In the genomic region with DNA sequence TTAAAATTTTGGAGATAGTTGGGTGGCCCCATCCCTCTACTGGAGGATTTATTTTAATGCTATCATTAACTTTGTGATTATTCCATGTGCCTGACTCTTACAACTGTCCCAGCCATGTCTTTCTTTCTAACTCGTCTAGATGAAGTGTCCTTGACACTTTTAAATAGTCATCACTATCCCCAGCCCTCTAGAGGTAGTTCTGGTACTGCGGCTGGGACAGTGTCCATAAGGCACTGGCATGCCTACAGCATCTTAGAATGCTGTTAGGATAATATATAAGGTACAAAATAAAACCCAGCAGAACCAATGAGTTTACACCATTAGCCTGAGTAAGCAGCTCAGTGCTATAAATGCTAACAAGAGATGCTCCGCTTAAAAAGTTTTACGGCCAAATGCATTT, we compare ENCODE assay signal across 20 mouse cellular contexts.
DNase-seq lines count a peak whose midpoint lies in the region; ATAC-seq and TF ChIP-seq lines count a peak whose summit lies in the region.
"Had no signal": no experiment of that assay in that cellular context is flagged by ENCODE, and none has a peak within 500 bp of the region (broad histone marks: within the 10 kb centered on the region; RNA-seq: fewer than 3 reads in every experiment).

No protein-coding gene starts in this region.

- no peaks in the 10 kb centered on the region for H3K4me1 ChIP-seq in kidney, postnatal 0 days (replicated peaks; ENCODE audit: insufficient read depth, low read length)
- H3K4me1 ChIP-seq in kidney, embryonic 14.5 days (ENCODE audit: control insufficient read depth, insufficient read depth, low read length) = no peaks in the 10 kb centered on the region
- no peaks in the 10 kb centered on the region for H3K4me1 ChIP-seq in lung, embryonic 14.5 days (ENCODE audit: insufficient read depth)
- no peaks in the 10 kb centered on the region for H3K4me1 ChIP-seq in lung, adult 2 months (ENCODE audit: control insufficient read depth, insufficient read depth, low read length)
- no peaks in the 10 kb centered on the region for H3K4me1 ChIP-seq in ES-E14 (ENCODE audit: control insufficient read depth in 2 of 2, insufficient read depth in 2 of 2, low read length in 2 of 2, poor library complexity in 1 of 2)
- H3K4me1 ChIP-seq: embryonic facial prominence, embryonic 15.5 days; forebrain, embryonic 10.5 days; kidney, embryonic 15.5 days; limb, embryonic 12.5 days; liver, embryonic 13.5 days; neural tube, embryonic 13.5 days had no signal

- H3K9me3 ChIP-seq in kidney, postnatal 0 days (replicated peaks; ENCODE audit: low read length) = 0 out of 2 replicates have a peak, but pooled peaks cover 4% of the 10 kb centered on the region
- H3K9me3 ChIP-seq in kidney, embryonic 14.5 days (ENCODE audit: control insufficient read depth, low read length) = no peaks in the 10 kb centered on the region
- no peaks in the 10 kb centered on the region for H3K9me3 ChIP-seq in lung, embryonic 14.5 days (ENCODE audit: low read depth, low read length)
- H3K9me3 ChIP-seq in ES-E14 (ENCODE audit: control insufficient read depth, insufficient read depth, low read depth, low read length) = no peaks in the 10 kb centered on the region
- H3K9me3 ChIP-seq: embryonic facial prominence, embryonic 15.5 days; kidney, embryonic 15.5 days; limb, embryonic 12.5 days; liver, embryonic 13.5 days; neural tube, embryonic 13.5 days had no signal

- WGBS in kidney, postnatal 0 days = 72% methylated on average over 4 of the region's 4 CpGs
- WGBS in kidney, embryonic 14.5 days = 80% methylated on average over 4 of the region's 4 CpGs
- WGBS in lung, embryonic 14.5 days = 76% methylated on average over 4 of the region's 4 CpGs
- 70% methylated on average over 4 of the region's 4 CpGs for WGBS in lung, adult 2 months

- in situ Hi-C loops in ES-E14 (cut with MboI; ENCODE audit: low sequenced_read_pairs in 2 of 2, unreplicated experiment in 2 of 2) = no loop called here

- no peak overlapping the region for H3K4me3 ChIP-seq in kidney, postnatal 0 days (replicated peaks; ENCODE audit: low read depth, low read length)
- no peak overlapping the region for H3K4me3 ChIP-seq in kidney, embryonic 14.5 days (ENCODE audit: low read length)
- H3K4me3 ChIP-seq in lung, embryonic 14.5 days (ENCODE audit: low read depth, low read length) = no peak overlapping the region
- H3K4me3 ChIP-seq in lung, adult 2 months (replicated peaks; ENCODE audit: extremely low read depth, low read depth, low read length) = no peak overlapping the region
- H3K4me3 ChIP-seq in ES-E14 (ENCODE audit: insufficient read depth in 1 of 2, low read depth in 1 of 2, low read length in 2 of 2, poor library complexity in 1 of 2, severe bottlenecking in 1 of 2) = no peak overlapping the region
- H3K4me3 ChIP-seq: embryonic facial prominence, embryonic 15.5 days; forebrain, embryonic 10.5 days; kidney, embryonic 15.5 days; limb, embryonic 12.5 days; liver, embryonic 13.5 days; neural tube, embryonic 13.5 days had no signal

- no peak overlapping the region for H3K4me2 ChIP-seq in kidney, postnatal 0 days (ENCODE audit: low read length)
- no peak overlapping the region for H3K4me2 ChIP-seq in kidney, embryonic 14.5 days (replicated peaks; ENCODE audit: low read depth, low read length)
- H3K4me2 ChIP-seq in lung, embryonic 14.5 days = no peak overlapping the region
- H3K4me2 ChIP-seq: embryonic facial prominence, embryonic 15.5 days; kidney, embryonic 15.5 days; limb, embryonic 12.5 days; liver, embryonic 13.5 days; midbrain, embryonic 11.5 days; neural tube, embryonic 13.5 days had no signal

- no peaks in the 10 kb centered on the region for H3K36me3 ChIP-seq in kidney, postnatal 0 days (ENCODE audit: insufficient read depth, low read length)
- no peaks in the 10 kb centered on the region for H3K36me3 ChIP-seq in kidney, embryonic 14.5 days (ENCODE audit: control insufficient read depth, insufficient read depth, low read length)
- H3K36me3 ChIP-seq in lung, embryonic 14.5 days (ENCODE audit: insufficient read depth) = no peaks in the 10 kb centered on the region
- no peaks in the 10 kb centered on the region for H3K36me3 ChIP-seq in ES-E14 (ENCODE audit: control insufficient read depth, insufficient read depth, low read length, poor library complexity, severe bottlenecking)
- H3K36me3 ChIP-seq: embryonic facial prominence, embryonic 15.5 days; forebrain, embryonic 10.5 days; kidney, embryonic 15.5 days; limb, embryonic 12.5 days; liver, embryonic 13.5 days; neural tube, embryonic 13.5 days had no signal

- peak; percentile 10 for DNase-seq in kidney, postnatal 0 days (ENCODE audit: low spot score)
- peak; percentile 40 for DNase-seq in lung, embryonic 14.5 days
- no peak for DNase-seq in lung, adult 2 months
- DNase-seq in ES-E14 (ENCODE audit: low read depth, low spot score) = peak; percentile 4
- peak; percentile 6 for DNase-seq in embryo, embryonic 11 days
- DNase-seq in thymus, postnatal 14 days = no peak
- DNase-seq: B cell, adult 2 months; cerebellum, adult 2 months; forebrain, postnatal 0 days; liver, embryonic 13.5 days had no signal

- ATAC-seq in kidney, postnatal 0 days (replicated peaks; ENCODE audit: low FRiP score, low read depth) = no peak
- no peak for ATAC-seq in kidney, embryonic 14.5 days (ENCODE audit: low FRiP score, low TSS enrichment)
- ATAC-seq in lung, embryonic 14.5 days (ENCODE audit: insufficient read depth) = no peak
- ATAC-seq in activated CD4-positive, CD25-positive, alpha-beta regulatory T cell, adult 4 months = no peak
- ATAC-seq: forebrain, postnatal 0 days; inflammation-experienced regulatory T-cells, adult 6 months; lung, postnatal 0 days had no signal

- TF ChIP-seq CTCF in kidney, postnatal 0 days (IDR thresholded peaks at IDR 0.05; ENCODE audit: low read depth) = peak; percentile 39; the same call in 1 of the 2 replicates
- TF ChIP-seq CTCF in lung, embryonic 14.5 days (IDR thresholded peaks at IDR 0.05; ENCODE audit: low read depth) = peak; percentile 28
- no peak for TF ChIP-seq CTCF in lung, adult 2 months (IDR thresholded peaks at IDR 0.05; ENCODE audit: insufficient read depth, low read length)

- no peak overlapping the region for H3K27ac ChIP-seq in kidney, postnatal 0 days
- no peak overlapping the region for H3K27ac ChIP-seq in kidney, embryonic 14.5 days (ENCODE audit: low read depth, low read length)
- no peak overlapping the region for H3K27ac ChIP-seq in lung, embryonic 14.5 days (ENCODE audit: low read depth)
- H3K27ac ChIP-seq in ES-E14 (ENCODE audit: insufficient read depth, low read depth, low read length, poor library complexity, severe bottlenecking) = no peak overlapping the region
- H3K27ac ChIP-seq: embryonic facial prominence, embryonic 15.5 days; forebrain, embryonic 10.5 days; kidney, embryonic 15.5 days; limb, embryonic 12.5 days; liver, embryonic 13.5 days; neural tube, embryonic 13.5 days had no signal

- TF ChIP-seq POLR2A in lung, adult 2 months (IDR thresholded peaks at IDR 0.05; ENCODE audit: borderline replicate concordance, extremely low read depth, low read depth, low read length) = no peak

- no peak overlapping the region for H3K9ac ChIP-seq in kidney, postnatal 0 days (ENCODE audit: low read depth, low read length)
- no peak overlapping the region for H3K9ac ChIP-seq in kidney, embryonic 14.5 days (ENCODE audit: low read depth, low read length)
- no peak overlapping the region for H3K9ac ChIP-seq in lung, embryonic 14.5 days
- H3K9ac ChIP-seq in ES-E14 (ENCODE audit: insufficient read depth, low read depth, low read length, poor library complexity, severe bottlenecking) = no peak overlapping the region
- H3K9ac ChIP-seq: embryonic facial prominence, embryonic 15.5 days; forebrain, postnatal 0 days; kidney, embryonic 15.5 days; limb, embryonic 12.5 days; liver, embryonic 13.5 days; neural tube, embryonic 13.5 days had no signal

- no peaks in the 10 kb centered on the region for H3K27me3 ChIP-seq in kidney, postnatal 0 days (ENCODE audit: insufficient read depth, low read length)
- H3K27me3 ChIP-seq in kidney, embryonic 14.5 days (ENCODE audit: control insufficient read depth, insufficient read depth, low read length) = no peaks in the 10 kb centered on the region
- H3K27me3 ChIP-seq in lung, embryonic 14.5 days (ENCODE audit: insufficient read depth, low read length) = no peaks in the 10 kb centered on the region
- H3K27me3 ChIP-seq: embryonic facial prominence, embryonic 15.5 days; kidney, embryonic 15.5 days; limb, embryonic 12.5 days; liver, embryonic 13.5 days; neural tube, embryonic 13.5 days had no signal

TF ChIP-seq in ES-E14, 5 proteins besides CTCF, POLR2A, EP300 and RAD21:
- TF ChIP-seq MAFK (IDR thresholded peaks at IDR 0.05; ENCODE audit: insufficient read depth, low read depth, low read length) (no peak), ZC3H11A (IDR thresholded peaks at IDR 0.05; ENCODE audit: borderline replicate concordance, low read depth, low read length) (no peak), CHD2 (IDR thresholded peaks at IDR 0.05; ENCODE audit: low read depth, low read length) (no peak), HCFC1 (IDR thresholded peaks at IDR 0.05; ENCODE audit: borderline replicate concordance, insufficient read depth, low read length) (no peak), ZNF384 (IDR thresholded peaks at IDR 0.05; ENCODE audit: low read depth, low read length) (no peak)

Comparison
In these comparisons a context has a peak if more than half of its experiments do, and no peak if none do; other contexts are left out.
1. DNase-seq: peak in kidney, postnatal 0 days (single experiment), lung, embryonic 14.5 days (single experiment), ES-E14 (single experiment) and embryo, embryonic 11 days (single experiment); none in lung, adult 2 months (single experiment) and thymus, postnatal 14 days (single experiment).